Mouse (Mus musculus) right cerebral cortex, adult 18-20 months (tissue): Measurements from ENCODE around the gene Pola2.

Source experiments
- DNase-seq: peaks from one replicate; pipeline ENCODE4 v3.0.0; 2022; ENCODE audit warnings: mixed read lengths

Pola2 gene

DNA sequence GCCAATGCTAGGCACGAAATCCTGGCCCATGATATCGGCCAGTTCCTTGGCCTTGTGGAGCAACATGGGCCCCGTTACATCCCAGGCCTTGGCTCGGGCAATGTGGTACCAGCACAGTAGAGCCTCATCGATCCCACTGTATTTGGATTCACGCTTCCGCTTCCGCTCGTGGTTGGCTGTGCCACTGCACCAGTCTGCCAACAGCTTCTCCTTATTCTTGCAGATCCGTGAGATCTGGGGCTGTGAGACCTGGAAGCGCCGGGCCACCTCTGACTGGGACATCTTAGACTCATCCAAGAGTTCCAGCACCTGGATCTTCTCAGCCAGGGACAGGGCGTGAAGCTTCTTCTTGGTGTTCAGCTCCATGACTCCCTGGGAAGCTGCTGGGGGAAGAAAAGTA lies 71.3 kb downstream of the Pola2 start:
- DNase-seq = no peak

DNA sequence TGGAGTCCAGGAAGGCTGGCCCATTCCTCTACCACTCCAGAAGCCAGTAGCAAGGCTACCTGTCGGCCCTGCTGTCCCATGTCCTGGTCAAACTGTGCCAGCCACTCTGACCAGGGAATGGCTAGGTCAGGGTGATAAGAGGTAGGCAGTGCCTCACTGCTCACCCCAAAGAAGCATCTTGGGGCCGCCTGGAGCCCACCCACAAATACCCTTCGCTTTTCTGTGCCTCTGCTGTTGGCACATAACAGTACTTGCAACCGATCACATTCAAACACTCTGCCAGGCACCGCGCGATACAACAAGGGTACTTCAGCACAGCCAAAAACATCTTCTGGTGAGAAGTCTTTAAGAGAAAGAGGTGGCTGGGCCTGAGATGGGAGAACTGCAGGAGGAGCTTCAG lies 71.7 kb downstream of the Pola2 start:
- no peak for DNase-seq

DNA sequence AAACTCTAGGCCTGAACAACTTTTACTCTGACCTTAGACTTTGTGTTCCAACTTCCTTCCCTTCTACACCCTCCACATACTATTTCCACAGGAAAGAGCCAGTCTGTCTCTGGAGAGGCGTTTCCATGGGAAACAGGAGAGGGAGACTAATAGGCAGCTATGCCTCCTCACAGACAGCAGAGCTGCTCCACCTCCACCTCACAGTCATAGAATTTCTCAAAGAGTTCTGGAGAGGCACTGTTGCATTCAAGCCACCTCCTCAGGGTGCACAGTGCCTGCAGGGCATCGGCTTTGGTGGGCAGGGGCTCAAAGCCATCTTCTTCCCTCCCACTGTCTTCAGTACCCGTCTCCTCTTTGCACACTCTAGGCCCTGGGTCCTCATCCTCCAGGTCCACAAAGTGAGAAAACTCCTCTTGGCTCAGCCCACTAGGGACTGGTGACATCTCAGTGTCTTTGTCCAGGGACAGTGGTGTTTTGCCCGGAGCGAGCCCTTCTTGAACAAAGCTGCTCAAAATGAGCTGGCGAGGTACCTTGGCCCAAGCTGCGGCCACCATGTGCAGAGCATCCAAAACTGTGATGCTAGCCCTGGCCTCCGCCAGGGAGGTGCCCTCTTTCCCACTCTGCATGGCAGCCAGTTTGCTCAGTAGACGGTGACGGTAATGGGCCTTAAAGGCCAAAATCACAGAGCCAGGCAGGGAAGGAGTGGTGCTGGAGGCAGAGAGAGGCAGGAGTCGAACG lies 72.3 kb downstream of the Pola2 start:
- DNase-seq = no peak
